Mouse (Mus musculus) CD4-positive naive resting alpha-beta T cell, adult 76 days (primary cell): ENCODE measurements around the gene Gabbr1. TPM values are rescaled to one million over a fixed set of nuclear protein-coding genes. Genes with fewer than 3 reads are reported as not detected.

ENCODE experiments used
- total RNA-seq: library from RNA; stranded (reverse); gene quantifications from one replicate; pipeline ENCODE4 v1.2.4, GENCODE M21; 2023

Gene Gabbr1
- 112 TPM for total RNA-seq

GRCm38 (mm10) chr17:37045611-37046311 lies at the start of gene Gabbr1:
TSS of gene Gabbr1 (plus strand) at chr17:37045966.

GRCm38 (mm10) chr17:37000863-37001262 lies 44.9 kb upstream of the Gabbr1 start, which contains the start of gene Zfp57:
TSS of gene Zfp57 (plus strand) at chr17:37001163.

GRCm38 (mm10) chr17:37022628-37023576 lies 22.9 kb upstream of the Gabbr1 start, which contains the start of gene Mog:
TSS of gene Mog (minus strand) at chr17:37023398.

GRCm38 (mm10) chr17:37088399-37088798 lies 42.6 kb downstream of the Gabbr1 start, which contains the start of gene Olfr90:
TSS of gene Olfr90 (minus strand) at chr17:37088499.

GRCm38 (mm10) chr17:37098178-37098577 lies 52.4 kb downstream of the Gabbr1 start, which contains the start of gene Olfr91:
TSS of gene Olfr91 (minus strand) at chr17:37098278.

GRCm38 (mm10) chr17:37119988-37120387 lies 74.2 kb downstream of the Gabbr1 start, which contains the start of gene Olfr92:
TSS of gene Olfr92 (minus strand) at chr17:37120088.

Other genes starting within 250 kb of the Gabbr1 start
- gene H2-M10.6, start 233.8 kb upstream of the Gabbr1 start, total RNA-seq: not detected
- 125 TPM for gene Trim26, start 208.8 kb upstream of the Gabbr1 start, total RNA-seq
- not detected for gene Trim15, start 178.8 kb upstream of the Gabbr1 start, total RNA-seq
- 2.6 TPM for gene Trim10, start 176.4 kb upstream of the Gabbr1 start, total RNA-seq
- not detected for gene Trim40, start 155.8 kb upstream of the Gabbr1 start, total RNA-seq
- not detected for gene Trim31, start 147.8 kb upstream of the Gabbr1 start, total RNA-seq
- gene Rnf39, start 103.0 kb upstream of the Gabbr1 start, total RNA-seq: 1.4 TPM
- 70.8 TPM for gene Ppp1r11, start 94.2 kb upstream of the Gabbr1 start, total RNA-seq
- gene Znrd1, start 87.4 kb upstream of the Gabbr1 start, total RNA-seq: 64.3 TPM
- 1.7 TPM for gene Znrd1as, start 87.4 kb upstream of the Gabbr1 start, total RNA-seq
- not detected for gene 2410137M14Rik, start 64.7 kb upstream of the Gabbr1 start, total RNA-seq
- not detected for gene H2-M5, start 56.4 kb upstream of the Gabbr1 start, total RNA-seq
- not detected for gene Zfp57, start 44.8 kb upstream of the Gabbr1 start, total RNA-seq
- gene Mog, start 22.6 kb upstream of the Gabbr1 start, total RNA-seq: not detected
- 0.21 TPM for gene Olfr90, start 42.5 kb downstream of the Gabbr1 start, total RNA-seq
- gene Olfr91, start 52.3 kb downstream of the Gabbr1 start, total RNA-seq: not detected
- not detected for gene Olfr92, start 74.1 kb downstream of the Gabbr1 start, total RNA-seq
- gene Olfr93, start 115.5 kb downstream of the Gabbr1 start, total RNA-seq: not detected
- gene Ubd, start 147.9 kb downstream of the Gabbr1 start, total RNA-seq: not detected
- not detected for gene Olfr94, start 155.0 kb downstream of the Gabbr1 start, total RNA-seq
- gene Olfr95, start 167.2 kb downstream of the Gabbr1 start, total RNA-seq: not detected
- not detected for gene Olfr96, start 174.2 kb downstream of the Gabbr1 start, total RNA-seq
- not detected for gene Olfr97, start 191.4 kb downstream of the Gabbr1 start, total RNA-seq
- not detected for gene Olfr98, start 217.8 kb downstream of the Gabbr1 start, total RNA-seq
- 32.4 TPM for gene H2-M3, start 224.3 kb downstream of the Gabbr1 start, total RNA-seq
- not detected for gene Olfr99, start 237.5 kb downstream of the Gabbr1 start, total RNA-seq